Mouse (Mus musculus) frontal cortex, postnatal 14 days (tissue): ENCODE results near the gene Syne2.
A peak's percentile ranks its signal among the peaks of the same experiment; 100 is the strongest.

ENCODE experiments used
- DNase-seq, 2 experiments: peaks; one replicate each; pipeline ENCODE4 v3.0.0; 2022; ENCODE audit warnings: low spot score in 2 of 2

Syne2 gene

DNA sequence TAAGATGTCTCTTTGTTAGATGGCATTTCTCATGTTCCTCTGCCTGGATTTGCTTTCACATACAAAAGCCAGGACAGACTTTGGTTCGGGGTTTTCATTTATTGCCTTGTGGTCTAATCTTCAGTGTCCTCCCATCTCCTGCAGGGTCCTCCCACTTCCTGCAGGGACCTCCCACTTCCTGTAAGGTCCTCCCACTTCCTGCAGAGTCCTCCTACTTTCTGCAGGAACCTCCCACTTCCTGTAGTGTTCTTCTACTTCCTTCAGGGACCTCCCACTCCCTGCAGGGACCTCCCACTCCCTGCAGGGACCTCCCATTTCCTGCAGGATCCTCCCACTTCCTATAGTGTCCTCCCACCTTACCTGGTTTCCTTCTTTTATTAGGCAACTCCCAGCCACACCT, 109.7 kb downstream of the Syne2 start:
- DNase-seq = no peak

DNA sequence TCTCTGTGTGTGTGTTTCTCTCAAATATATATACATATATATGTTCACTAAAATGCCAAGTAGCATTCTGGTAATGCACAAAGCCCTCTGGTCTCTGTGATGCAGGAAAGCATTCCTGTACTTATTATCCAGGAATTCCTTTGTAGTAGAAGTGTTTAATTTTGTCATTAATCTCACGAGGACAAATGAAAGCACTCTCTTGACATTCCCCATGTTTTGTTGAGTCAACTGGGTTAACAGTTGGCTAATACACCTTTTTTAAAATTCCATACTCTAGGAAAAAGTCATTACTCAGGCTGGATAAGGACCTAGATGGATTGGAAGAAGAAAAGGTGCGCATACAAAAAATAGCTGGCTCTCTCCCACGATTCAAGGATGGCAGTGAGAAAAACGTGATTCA, 115.6 kb downstream of the Syne2 start:
- no peak for DNase-seq

DNA sequence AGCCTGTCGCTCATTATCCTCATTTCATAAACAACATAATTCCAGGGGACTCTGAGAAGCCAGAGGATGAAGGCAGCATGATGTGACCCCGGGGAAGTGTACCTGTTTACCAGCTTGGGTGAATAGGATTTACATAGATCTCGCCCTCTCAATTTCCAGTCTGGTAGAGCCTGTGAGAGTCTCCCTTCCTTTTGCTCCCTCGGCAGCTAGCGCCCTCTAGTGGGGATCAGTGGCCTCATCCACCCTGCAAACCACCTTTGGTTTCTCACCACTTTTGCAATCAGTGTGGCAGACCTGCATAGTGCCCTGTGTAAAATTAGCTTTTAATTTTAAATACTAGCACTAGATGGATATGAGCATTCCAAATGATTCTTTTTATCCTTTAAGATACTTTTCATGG, 133.4 kb downstream of the Syne2 start:
- DNase-seq = no peak

DNA sequence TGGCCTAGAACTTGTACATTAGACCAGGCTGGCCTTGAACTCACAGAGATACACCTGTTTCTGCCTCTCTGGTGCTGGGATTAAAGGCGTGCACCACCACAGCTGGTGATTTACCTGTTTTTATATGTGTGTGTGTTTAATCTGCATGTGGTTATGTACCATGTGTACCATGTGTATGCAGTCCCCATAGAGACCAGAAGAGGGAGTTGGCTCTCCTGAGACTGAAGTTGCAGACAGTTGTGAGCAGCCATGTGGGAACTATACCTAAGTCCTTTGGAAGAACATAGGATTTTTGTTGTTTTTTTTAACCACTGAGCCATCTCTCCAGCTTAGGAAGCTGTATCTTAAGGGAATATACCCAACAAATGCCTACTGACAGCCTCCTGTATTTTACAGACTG, 134.1 kb downstream of the Syne2 start:
- DNase-seq = no peak

DNA sequence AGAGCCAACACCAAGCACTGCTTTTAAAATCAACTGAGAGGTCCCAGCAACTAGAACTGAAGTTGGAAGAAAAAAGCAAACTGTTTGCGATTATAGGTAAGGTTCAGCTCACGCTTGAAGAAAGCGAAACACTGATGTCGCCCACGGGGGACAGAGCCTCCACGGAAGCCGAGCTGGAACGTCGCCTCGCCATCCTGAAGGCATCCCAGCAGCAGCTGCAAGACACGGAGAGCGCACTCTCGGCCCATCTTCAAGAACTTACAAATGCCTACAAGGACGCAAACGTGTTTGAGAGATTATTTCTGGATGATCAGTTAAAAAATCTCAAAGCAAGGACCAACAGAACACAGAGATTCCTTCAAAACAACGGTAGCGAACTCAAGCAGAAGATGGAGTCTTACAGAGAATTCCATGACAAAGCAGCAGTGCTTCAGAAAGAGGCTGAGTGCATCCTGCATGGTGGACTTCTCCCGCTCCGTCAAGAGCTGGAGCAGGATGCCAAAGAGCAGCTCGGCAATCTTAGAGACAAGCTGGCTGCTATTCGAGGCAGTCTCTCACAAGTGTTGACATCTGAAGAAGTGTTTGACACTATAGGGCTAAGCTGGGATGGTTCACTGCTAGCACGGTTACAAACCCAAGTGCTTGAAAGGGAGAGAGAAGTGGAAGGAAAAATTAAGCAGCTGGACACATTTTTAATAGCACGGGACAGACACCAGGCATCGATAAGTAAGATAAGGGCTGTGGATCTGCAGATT, 148.7 kb downstream of the Syne2 start:
- no peak for DNase-seq

DNA sequence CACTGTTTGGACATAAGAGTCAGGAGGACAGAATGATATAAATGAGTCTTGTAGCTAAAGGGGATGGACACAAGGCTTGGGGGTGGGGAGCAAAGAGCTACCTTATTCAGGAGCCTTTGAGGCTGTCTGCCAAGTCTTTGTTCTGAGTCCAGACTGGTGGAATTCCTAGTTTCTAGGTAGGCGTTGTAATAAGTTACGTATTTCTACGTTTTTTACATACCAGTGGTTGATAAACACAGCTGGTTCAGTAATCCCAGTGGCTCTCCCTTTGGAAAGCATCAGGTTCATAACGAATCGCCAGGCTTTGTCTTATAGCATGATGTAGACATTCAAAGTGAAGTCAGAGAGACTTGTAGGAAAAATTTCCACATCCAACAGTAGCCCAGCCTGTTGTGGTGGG, 161.1 kb downstream of the Syne2 start:
- no peak for DNase-seq

DNA sequence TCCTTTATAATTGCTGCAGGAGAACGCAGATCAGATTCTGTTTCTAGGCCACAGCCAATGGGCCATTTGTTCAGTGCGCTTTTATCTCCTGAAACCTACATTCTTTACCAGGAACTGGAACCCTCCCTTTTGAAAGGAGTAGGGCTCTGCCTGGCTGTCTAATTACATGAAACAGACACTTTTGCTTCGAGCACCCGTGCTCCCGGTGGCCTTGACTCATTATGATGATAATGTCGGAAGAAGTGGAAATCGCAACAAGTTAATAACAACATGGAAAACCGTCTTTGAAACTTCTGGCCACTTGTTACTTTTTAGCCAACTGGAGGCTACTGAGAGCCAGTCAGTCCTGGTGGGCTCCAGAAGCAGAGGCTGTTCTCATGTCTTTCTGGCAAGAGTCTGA, 165.4 kb downstream of the Syne2 start:
- DNase-seq = no peak

DNA sequence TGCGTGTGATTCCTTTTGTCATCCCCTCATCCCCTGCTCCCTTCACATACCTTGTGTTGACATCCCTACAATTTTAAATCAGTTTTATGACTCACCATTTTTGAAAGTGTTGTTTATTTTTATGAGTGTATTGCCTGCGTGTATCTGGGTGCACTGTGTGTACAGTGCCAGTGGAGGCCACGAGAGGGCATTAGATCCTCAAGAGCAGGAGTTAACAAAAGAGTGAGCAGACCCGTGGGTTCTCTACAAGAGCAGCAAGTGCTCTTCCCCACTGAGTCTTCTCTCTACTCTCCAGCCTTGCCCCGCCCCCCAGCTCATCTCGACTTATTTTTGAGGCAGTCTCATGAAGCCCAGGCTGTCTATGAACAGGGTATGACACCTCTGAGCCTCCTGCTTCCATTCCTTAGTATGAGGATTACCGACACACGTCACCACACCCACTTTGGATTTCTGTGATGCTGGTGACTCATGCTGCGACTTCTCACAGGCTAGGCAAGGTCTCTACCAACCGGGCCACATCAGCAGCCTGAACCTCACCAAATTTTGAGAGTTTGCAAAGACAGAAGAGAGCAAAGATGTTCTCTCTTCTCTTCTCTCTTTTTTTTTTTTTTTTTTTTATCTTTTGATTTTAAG, 174.4 kb downstream of the Syne2 start:
- DNase-seq = no peak

DNA sequence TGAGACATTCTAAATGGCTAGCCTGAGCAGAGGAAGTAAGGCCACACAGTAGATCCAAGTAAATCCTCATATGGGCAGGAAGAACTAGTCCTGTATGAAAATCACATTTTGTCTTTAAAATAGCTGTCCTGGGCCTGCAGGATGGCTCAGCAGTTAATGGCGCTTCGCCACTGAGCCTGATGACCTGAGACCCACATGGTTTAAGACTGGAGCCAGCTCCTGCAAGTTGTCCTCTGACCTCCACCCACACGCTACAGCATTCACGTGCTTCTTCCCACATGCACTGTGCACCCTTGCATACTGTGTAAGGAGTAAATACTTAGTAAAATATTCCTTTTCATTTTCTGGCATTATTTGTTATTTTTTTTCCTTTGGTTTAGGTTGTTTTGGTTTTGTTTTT, 175.0 kb downstream of the Syne2 start:
- no peak for DNase-seq

DNA sequence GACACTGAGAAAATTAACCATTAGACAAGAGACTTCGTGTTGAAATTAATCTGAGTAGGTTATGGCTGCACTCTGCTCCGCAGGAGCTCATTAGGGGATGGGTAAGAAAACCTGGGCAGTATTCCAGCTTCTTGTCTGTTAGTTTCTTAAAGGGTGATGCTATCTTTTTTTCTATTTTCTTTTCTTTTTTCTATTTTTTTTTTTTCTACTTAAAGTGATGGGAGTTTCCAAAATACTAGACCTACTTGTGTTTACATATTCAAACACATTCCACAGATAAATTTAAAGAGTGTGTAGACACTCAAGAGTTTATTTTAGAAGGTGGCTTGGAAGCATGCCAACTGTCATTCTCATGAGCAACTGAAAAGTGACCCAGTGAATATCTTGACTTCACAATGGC, 177.2 kb downstream of the Syne2 start:
- no peak for DNase-seq

DNA sequence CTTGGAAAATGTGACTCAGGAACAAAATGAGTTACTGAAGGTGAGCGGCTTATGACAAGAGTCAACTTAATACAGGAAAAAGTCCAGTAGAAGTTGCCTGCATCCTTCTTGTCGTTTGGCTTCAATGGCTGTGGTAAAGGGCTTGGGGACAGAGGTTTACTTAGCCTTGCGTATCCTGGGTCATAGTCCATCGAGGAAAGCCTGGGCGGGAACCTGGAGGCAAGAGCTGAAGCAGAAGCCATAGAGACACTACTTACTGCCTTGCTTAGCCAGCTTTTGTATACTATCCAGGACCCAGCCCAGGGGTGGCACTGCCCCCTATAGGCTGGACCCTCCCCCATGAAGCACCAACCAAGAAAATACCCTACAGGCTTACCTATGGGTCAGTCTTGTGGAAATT, 179.6 kb downstream of the Syne2 start:
- DNase-seq = no peak

DNA sequence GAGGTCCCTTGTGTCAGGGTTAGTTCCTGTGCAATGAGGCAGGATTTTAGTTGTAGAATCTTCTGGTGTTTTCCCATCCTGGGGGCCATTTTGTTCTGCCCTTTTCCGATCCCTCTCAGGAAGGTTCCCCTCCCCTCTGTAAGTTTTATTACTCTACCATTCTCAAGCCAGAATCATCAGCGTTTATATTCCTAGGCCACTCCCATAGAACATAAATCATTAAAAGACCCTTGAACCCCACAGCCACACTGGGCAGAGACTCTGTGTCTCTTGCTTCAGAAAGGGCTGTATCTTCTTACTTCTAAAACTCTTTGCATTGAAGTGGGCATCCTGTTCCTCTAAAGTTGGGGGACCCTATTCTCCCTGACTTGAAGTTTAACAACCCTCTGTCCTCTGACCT, 180.5 kb downstream of the Syne2 start:
- no peak for DNase-seq

DNA sequence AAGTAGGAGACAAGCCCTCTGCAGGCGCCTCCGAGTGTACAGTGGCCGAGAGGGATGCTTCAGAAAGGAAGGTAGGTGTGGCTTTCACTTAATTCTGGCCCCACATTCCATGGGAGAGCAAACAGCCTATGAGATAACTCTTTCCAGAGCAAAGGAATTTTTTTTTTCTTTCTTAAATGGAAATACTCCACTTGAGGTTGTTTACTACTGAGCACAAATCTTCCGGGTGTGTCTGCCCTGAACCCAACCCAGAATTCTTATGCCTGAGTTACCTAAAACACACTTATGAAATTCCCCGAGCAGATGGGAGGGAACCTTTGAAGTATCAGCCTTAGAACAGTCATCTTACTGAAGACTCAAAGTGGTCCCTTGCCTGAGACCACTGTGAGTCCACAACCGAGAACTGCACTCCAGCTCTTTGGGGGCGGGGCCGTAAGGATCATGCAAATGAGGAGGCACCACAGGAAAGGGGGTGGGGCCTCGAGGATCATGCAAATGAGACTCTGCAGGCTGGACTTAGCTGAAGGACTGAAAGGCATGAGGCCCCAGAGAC, 186.8 kb downstream of the Syne2 start:
- DNase-seq = no peak

DNA sequence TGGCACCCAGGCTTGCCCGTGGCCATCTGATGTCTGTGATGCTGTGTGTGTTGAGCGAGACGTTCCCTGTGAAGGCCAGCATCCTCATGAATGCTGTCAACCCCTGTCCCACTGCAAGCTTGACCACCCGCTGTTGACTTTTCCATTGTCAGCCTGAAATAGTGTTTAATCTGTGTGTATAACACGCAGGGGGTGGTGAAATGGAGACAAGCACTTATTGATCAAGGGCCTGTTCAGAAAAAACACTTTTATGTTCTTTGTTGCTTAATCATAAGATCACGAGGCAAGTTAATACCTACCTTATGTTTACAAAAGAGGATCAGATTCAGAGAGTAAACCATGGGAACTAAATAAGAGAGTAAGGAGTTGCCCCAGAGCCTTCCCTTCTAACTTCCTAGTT, 191.1 kb downstream of the Syne2 start:
- DNase-seq = no peak

DNA sequence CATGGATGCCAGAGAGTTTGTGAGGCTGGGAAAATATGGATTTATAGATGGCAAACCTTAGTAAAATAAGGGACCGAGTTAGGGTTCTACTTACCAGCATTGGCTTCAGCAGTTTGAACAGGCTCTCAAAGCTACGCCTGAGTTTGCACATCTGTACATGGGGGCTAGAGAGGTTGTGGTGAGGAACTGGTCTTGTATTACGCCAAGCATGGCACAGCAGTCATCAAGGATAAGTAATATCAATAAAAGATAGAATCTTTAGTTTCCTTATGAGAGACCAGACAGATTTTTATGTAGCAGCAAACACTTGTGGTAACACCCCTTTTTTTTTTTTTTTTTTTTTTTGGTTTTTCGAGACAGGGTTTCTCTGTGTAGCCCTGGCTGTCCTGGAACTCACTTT, 194.9 kb downstream of the Syne2 start:
- DNase-seq = no peak

DNA sequence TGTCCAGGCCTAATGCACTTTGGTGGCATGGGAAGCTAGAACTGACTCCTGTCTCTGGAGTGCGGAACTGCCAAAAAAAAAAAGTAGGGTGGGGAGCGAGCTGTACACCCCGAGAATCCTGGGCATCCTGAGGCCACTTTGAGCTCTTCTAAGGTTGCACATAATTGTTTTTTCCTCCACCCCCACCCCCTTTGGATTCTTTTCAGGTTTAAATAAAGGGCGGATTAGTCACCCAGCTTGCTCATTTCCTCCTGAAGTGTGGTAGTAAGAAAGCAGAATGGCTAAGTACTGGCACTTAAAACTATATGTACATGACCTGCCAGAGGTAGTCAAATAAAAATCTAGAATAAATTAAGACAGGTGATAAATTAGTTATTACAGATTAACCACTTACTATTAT, 195.5 kb downstream of the Syne2 start:
- DNase-seq = no peak

DNA sequence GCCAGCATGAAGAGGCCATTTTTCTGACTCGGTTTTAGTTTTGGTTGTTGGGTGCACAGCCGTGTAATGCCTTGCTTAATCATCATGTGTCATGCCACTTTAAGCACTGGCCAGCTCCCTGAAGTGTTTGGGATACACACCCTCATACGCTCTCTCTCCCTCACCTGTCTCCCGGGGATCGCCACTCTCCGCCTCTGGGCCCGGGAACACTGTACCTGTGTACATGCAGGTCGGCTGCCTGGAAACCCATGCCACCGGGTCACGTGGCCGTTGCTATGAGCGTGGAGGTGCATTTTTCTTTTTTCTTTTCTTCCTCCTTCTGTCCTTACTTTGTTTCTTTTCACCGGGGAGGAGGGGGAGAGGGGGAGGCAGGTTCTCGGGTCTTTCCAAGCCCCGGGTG, 197.1 kb downstream of the Syne2 start:
- DNase-seq = no peak

DNA sequence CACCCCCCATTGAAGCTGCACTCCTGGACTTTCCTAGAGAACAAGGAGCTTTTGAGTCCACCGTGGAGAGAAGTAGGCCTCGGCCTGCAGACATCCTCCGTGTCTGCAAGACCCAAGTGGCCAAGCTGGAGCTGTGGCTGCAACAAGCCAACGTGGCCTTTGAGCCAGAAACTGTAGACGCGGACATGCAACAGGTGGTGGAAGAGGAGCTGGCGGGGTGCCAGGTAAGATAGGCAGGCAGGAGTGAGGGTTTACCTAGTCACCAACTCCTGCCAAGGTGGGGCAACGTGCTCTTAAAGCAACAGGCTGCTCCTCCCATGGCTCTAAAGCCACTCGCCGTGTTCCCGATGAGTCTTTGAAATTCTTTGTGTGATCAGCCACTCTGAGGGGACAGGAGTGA, 197.6 kb downstream of the Syne2 start:
- no peak for DNase-seq

DNA sequence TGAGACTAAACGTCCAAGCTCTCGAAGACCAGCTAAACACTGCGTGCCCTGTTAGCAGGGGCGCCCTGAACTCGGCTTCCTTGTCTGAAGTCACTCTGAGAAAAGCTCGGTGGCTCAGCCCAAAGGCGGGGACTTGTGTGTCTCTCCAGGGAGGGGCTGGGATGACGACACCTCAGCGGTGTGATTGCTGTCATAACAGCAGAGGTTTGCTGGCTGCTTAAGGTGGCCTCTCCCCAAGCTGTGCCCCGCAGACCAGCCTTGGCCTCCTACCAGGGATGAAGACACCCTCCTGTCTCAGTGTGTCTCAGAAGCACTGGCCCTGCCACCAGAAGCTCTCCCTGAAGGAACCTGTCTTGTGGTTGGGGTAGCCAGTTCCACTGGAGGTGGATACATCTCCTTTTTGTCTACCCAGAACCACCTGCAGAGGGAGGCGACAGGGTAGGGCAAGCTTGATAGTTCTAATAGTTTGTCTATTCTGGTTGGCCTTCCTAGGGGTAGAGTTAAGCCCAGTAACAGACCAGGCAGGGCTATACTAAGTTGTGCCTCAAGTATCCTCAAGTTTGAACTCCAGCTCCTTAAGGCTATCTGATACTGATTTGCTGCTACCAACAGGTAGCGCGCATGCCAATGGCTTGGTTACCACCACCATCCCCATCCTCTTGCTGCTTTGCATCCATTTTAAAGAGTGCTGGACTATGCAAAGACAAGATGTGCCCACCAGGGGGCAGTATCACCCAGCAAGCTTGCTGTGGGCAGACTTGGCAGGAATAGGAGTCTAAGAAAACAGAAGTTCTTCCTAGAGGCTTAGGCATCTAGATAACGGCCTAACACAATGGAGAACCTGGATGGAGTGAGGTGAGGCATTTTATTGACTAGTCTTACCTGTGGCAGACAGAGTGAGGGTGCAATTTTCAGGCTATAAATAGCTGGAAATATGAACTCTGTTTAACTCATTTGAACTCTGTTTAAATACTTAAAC, 198.5 kb downstream of the Syne2 start:
- DNase-seq = peak; percentile 24 to 76

DNA sequence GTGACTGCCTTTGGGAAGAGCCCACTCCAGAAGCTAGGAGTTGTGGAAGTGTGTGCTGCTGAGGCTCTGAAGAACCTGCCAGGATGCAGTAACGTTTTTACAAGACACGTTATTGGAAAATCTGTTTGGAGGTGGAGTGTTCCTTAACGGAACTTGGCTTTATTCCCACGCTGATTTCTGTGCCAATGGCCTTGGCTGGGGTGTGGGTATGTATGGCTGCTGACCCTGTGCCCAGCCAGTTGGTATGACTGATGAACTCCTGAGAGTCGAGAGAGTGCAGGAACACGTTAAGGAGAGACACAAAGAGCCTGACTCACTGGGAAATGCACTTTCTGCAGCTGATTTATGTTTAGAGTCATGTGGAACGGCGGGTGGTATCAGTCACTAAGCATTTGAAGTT, 200.7 kb downstream of the Syne2 start:
- no peak for DNase-seq

DNA sequence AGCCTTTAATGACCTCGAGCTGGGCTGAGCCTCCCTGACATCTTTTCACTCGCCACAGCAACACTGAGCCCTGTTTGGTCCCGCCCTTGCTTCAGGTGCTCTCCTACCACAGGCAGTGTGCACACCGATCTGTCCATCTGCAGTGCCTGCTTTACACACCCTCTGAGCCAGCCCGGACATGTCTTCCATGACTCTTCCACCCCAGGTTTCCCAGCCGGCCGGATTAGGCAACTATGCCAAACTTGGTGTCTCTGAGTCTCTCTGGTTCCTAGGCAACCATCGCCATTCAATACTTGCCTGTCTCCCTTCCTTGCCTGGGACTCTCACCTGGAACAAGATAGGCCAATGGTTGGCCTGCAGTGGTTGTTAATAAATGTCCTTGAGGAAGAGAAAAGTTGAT, 224.4 kb downstream of the Syne2 start:
- DNase-seq = no peak

DNA sequence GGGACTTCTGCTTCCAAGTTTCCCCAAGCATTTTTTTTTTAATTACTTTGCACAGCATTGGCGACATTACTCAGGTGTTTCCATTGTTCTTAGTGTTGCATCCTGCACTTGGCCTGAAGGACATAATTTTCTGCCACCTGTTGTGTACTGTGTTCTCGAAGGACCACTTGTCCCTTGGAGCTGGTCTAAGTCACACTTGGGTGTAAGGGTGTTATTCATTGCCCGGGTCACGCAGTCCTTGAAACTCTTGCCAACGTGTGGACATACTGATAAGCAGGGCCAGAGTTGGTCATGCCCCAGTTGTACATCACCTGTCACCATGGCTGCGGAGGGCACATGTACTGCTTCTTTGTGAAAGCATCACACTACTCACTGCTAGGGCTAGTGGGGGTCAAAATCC, 228.6 kb downstream of the Syne2 start:
- DNase-seq = no peak
